Mouse (Mus musculus) midbrain, embryonic 11.5 days (tissue): ENCODE data around the gene Gm10719. TPM values are rescaled to one million over a fixed set of nuclear protein-coding genes. Genes with fewer than 3 reads are reported as not detected.
"Not testable (repeated sequence)": the region's sequence is repeated elsewhere in the genome, so short reads cannot be mapped to it uniquely, and the experiment has no call there.

ENCODE experiments used
- ATAC-seq: fragments of 200-750 bp; cut with Nextera tagmentation; 2 replicates; pipeline ENCODE4 v1.8.0; 2017; ENCODE audit warnings: moderate TSS enrichment, moderate library complexity; ENCODE audit not compliant: low FRiP score
- DNase-seq: peaks from one replicate; pipeline ENCODE4 v3.0.0; 2015; ENCODE audit warnings: low spot score; ENCODE audit errors: missing footprints
- H3K27ac ChIP-seq: fragments of 300-500 bp; sonication (generic); 2 replicates; pipeline ENCODE4 v1.5.1; 2014; ENCODE audit warnings: low read depth, low read length
- H3K27me3 ChIP-seq: fragments of 300-500 bp; sonication (generic); 2 replicates; pipeline ENCODE4 v1.6.1; 2014; ENCODE audit warnings: mild to moderate bottlenecking, low read length, moderate library complexity, mixed read lengths; ENCODE audit not compliant: control insufficient read depth, insufficient read depth
- H3K36me3 ChIP-seq: fragments of 300-500 bp; sonication (generic); 2 replicates; pipeline ENCODE4 v1.6.1; 2014; ENCODE audit warnings: mild to moderate bottlenecking, low read length, moderate library complexity, mixed read lengths; ENCODE audit not compliant: control insufficient read depth, insufficient read depth
- H3K4me1 ChIP-seq: fragments of 300-500 bp; sonication (generic); 2 replicates; pipeline ENCODE4 v1.6.1; 2014; ENCODE audit warnings: low read length; ENCODE audit not compliant: control insufficient read depth, insufficient read depth
- H3K4me2 ChIP-seq: fragments of 300-500 bp; sonication (generic); 2 replicates; pipeline ENCODE4 v1.6.1; 2014; ENCODE audit warnings: mild to moderate bottlenecking, moderate library complexity
- H3K4me3 ChIP-seq: fragments of 300-500 bp; sonication (generic); 2 replicates; pipeline ENCODE4 v1.5.1; 2014; ENCODE audit warnings: low read depth, low read length
- H3K9ac ChIP-seq: fragments of 300-500 bp; sonication (generic); 2 replicates; pipeline ENCODE4 v1.6.1; 2014; ENCODE audit warnings: low read length
- H3K9me3 ChIP-seq: fragments of 300-500 bp; sonication (generic); 2 replicates; pipeline ENCODE4 v1.6.1; 2016; ENCODE audit warnings: low read length; ENCODE audit not compliant: control insufficient read depth
- WGBS: fragments of 180-500 bp; shearing (Covaris S2); extraction: QIAGEN DNeasy Blood & Tissue Kit; methylation state at CpG from one replicate; pipeline ENCODE4 v1.1.7; 2014; 5-methylcytosine and 5-hydroxymethylcytosine counted together
- polyA plus RNA-seq: library from polyadenylated mRNA; unstranded; fragments of >200 nt; fragmentation: Nextera tagmentation; extraction: Ambion mirVana; gene quantifications from 2 replicates; pipeline ENCODE4 v1.2.1, GENCODE M21; 2014

Gene Gm10719
- polyA plus RNA-seq: 0.29 and 0.37 TPM in 2 replicates

DNA sequence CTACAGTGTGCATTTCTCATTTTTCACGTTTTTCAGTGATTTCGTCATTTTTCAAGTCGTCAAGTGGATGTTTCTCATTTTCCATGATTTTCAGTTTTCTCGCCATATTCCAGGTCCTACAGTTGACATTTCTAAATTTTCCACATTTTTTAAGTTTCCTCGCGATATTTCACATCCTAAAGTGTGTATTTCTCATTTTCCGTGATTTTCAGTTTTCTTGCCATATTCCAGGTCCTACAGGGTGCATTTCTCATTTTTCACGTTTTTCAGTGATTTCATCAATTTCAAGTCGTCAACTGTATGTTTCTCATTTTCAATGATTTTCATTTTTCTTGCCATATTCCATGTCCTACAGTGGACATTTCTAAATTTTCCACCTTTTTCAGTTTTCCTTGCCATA, at the start of gene Gm10719:
Gene Gm10719, plus strand, starts transcription at position 301 of the 400 bp plus-strand sequence.
- WGBS: no CpG with 5 or more reads among the region's 9 CpGs
- not testable (repeated sequence) for DNase-seq, H3K27me3 ChIP-seq, ATAC-seq, H3K36me3 ChIP-seq, H3K4me1 ChIP-seq, H3K9ac ChIP-seq, H3K9me3 ChIP-seq, H3K27ac ChIP-seq, H3K4me3 ChIP-seq, H3K4me2 ChIP-seq

DNA sequence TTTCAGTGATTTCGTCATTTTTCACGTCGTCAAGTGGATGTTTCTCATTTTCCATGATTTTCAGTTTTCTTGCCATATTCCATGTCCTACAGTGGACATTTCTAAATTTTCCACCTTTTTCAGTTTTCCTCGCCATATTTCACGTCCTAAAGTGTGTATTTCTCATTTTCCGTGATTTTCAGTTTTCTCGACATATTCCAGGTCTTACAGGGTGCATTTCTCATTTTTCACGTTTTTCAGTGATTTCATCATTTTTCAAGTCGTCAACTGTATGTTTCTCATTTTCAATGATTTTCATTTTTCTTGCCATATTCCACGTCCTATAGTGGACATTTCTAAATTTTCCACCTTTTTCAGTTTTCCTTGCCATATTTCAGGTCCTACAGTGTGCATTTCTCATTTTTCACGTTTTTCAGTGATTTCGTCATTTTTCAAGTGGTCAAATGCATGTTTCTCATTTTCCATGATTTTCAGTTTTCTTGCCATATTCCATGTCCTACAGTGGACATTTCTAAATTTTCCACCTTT, 16.7 kb upstream of the Gm10719 start, which contains the start of gene Gm10722:
Gene Gm10722, plus strand, starts transcription at position 478 of the 528 bp plus-strand sequence.
- H3K4me2 ChIP-seq: not testable (repeated sequence)
- 68% methylated on average over 12 of the region's 12 CpGs for WGBS

DNA sequence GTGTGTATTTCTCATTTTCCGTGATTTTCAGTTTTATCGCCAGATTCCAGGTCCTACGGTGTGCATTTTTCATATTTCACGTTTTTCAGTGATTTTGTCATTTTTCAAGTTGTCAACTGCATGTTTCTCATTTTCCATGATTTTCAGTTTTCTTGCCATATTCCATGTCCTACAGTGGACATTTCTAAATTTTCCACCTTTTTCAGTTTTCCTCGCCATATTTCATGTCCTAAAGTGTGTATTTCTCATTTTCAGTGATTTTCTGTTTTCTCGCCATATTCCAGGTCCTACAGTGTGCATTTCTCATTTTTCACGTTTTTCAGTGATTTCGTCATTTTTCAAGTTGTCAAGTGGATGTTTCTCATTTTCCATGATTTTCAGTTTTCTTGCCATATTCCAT, 16.2 kb upstream of the Gm10719 start:
- not testable (repeated sequence) for ATAC-seq, H3K4me1 ChIP-seq, H3K4me3 ChIP-seq, H3K27ac ChIP-seq, H3K36me3 ChIP-seq, H3K27me3 ChIP-seq, H3K9ac ChIP-seq, DNase-seq, H3K4me2 ChIP-seq, H3K9me3 ChIP-seq
- WGBS: 62% methylated on average over 8 of the region's 8 CpGs

More for the DNA sequence above, 16.7 kb upstream of the Gm10719 start, which contains the start of gene Gm10722:
- not testable (repeated sequence) for H3K36me3 ChIP-seq, H3K4me1 ChIP-seq, H3K27me3 ChIP-seq, H3K9me3 ChIP-seq, H3K9ac ChIP-seq, ATAC-seq, H3K4me3 ChIP-seq, H3K27ac ChIP-seq
- peak; percentile 93 for DNase-seq

DNA sequence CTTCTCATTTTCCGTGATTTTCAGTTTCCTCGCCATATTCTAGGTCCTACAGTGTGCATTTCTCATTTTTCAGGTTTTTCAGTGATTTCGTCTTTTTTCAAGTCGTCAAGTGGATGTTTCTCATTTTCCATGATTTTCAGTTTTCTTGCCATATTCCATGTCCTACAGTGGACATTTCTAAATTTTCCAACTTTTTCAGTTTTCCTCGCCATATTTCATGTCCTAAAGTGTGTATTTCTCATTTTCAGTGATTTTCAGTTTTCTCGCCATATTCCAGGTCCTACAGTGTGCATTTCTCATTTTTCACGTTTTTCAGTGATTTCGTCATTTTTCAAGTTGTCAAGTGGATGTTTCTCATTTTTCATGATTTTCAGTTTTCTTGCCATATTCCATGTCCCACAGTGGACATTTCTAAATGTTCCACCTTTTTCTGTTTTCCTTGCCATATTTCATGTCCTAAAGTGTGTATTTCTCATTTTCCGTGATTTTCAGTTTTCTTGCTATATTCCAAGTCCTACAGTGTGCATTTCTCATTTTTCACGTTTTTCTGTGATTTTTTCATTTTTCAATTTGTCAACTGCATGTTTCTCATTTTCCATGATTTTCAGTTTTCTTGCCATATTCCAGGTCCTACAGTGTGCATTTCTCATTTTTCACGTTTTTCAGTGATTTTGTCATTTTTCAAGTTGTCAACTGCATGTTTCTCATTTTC, 15.1 kb upstream of the Gm10719 start:
- H3K36me3 ChIP-seq, H3K4me3 ChIP-seq, H3K4me1 ChIP-seq, H3K4me2 ChIP-seq, H3K9me3 ChIP-seq, H3K9ac ChIP-seq, H3K27ac ChIP-seq, H3K27me3 ChIP-seq: not testable (repeated sequence)
- DNase-seq (peak; percentile 91), ATAC-seq (peak; percentile 87)
- WGBS: 59% methylated on average over 8 of the region's 11 CpGs

DNA sequence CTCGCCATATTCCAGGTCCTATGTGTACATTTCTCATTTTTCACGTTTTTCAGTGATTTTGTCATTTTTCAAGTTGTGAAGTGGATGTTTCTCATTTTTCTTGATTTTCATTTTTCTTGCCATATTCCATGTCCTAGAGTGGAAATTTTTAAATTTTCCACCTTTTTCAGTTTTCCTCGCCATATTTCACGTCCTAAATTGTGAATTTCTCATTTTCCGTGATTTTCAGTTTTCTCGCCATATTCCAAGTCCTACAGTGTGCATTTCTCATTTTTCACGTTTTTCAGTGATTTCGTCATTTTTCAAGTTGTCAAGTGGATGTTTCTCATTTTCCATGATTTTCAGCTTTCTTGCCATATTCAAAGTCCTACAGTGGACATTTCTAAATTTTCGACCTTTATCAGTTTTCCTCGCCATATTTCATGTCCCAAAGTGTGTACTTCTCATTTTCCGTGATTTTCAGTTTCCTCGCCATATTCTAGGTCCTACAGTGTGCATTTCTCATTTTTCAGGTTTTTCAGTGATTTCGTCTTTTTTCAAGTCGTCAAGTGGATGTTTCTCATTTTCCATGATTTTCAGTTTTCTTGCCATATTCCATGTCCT, 14.3 kb upstream of the Gm10719 start, which contains the start of gene Gm11168:
Gene Gm11168, plus strand, starts transcription at position 553 of the 603 bp plus-strand sequence.
- ATAC-seq, DNase-seq, H3K4me3 ChIP-seq, H3K27me3 ChIP-seq, H3K9ac ChIP-seq, H3K27ac ChIP-seq, H3K36me3 ChIP-seq, H3K4me2 ChIP-seq, H3K4me1 ChIP-seq, H3K9me3 ChIP-seq: not testable (repeated sequence)
- 72% methylated on average over 6 of the region's 14 CpGs for WGBS

DNA sequence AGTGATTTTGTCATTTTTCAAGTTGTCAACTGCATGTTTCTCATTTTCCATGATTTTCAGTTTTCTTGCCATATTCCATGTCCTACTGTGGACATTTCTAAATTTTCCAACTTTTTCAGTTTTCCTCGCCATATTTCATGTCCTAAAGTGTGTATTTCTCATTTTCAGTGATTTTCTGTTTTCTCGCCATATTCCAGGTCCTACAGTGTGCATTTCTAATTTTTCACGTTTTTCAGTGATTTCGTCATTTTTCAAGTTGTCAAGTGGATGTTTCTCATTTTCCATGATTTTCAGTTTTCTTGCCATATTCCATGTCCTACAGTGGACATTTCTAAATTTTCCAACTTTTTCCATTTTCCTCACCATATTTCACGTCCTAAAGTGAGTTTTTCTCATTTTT, 11.0 kb upstream of the Gm10719 start:
- not testable (repeated sequence) for H3K4me2 ChIP-seq, H3K27ac ChIP-seq, H3K9me3 ChIP-seq, H3K4me1 ChIP-seq, H3K4me3 ChIP-seq, H3K36me3 ChIP-seq, H3K27me3 ChIP-seq, DNase-seq, H3K9ac ChIP-seq, ATAC-seq
- WGBS: 85% methylated on average over 1 of the region's 5 CpGs

DNA sequence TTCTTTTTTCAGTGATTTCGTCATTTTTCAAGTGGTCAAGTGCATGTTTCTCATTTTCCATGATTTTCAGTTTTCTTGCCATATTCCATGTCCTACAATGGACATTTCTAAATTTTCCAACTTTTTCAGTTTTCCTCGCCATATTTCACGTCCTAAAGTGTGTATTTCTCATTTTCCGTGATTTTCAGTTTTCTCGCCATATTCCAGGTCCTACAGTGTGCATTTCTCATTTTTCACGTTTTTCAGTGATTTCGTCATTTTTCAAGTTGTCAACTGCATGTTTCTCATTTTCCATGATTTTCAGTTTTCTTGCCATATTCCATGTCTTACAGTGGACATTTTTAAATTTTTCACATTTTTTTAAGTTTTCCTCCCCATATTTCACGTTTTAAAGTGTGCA, 10.6 kb upstream of the Gm10719 start:
- H3K9me3 ChIP-seq, H3K27me3 ChIP-seq, DNase-seq, H3K36me3 ChIP-seq, H3K4me2 ChIP-seq, H3K9ac ChIP-seq, H3K27ac ChIP-seq, H3K4me1 ChIP-seq, H3K4me3 ChIP-seq: not testable (repeated sequence)
- ATAC-seq: peak; percentile 81
- WGBS: 69% methylated on average over 7 of the region's 8 CpGs

DNA sequence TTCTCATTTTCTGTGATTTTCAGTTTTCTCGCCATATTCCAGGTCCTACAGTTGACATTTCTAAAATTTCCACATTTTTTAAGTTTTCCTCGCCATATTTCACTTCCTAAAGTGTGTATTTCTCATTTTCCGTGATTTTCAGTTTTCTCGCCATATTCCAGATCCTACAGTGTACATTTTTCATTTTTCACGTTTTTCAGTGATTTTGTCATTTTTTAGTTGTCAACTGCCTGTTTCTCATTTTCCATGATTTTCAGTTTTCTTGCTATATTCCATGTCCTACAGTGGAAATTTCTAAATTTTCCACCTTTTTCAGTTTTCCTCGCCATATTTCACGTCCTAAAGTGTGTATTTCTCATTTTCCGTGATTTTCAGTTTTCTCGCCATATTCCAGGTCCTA, 9.9 kb upstream of the Gm10719 start:
- H3K27ac ChIP-seq, H3K36me3 ChIP-seq, H3K9ac ChIP-seq, H3K4me3 ChIP-seq, H3K4me1 ChIP-seq, H3K9me3 ChIP-seq, H3K4me2 ChIP-seq, H3K27me3 ChIP-seq: not testable (repeated sequence)
- ATAC-seq (peak; percentile 31; the same call in 1 of the 2 replicates), DNase-seq (peak; percentile 90)
- WGBS: 79% methylated on average over 7 of the region's 9 CpGs

DNA sequence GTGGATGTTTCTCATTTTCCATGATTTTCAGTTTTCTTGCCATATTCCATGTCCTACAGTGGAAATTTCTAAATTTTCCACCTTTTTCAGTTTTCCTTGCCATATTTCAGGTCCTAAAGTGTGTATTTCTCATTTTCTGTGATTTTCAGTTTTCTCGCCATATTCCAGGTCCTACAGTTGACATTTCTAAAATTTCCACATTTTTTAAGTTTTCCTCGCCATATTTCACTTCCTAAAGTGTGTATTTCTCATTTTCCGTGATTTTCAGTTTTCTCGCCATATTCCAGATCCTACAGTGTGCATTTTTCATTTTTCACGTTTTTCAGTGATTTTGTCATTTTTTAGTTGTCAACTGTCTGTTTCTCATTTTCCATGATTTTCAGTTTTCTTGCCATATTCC, 7.9 kb upstream of the Gm10719 start:
- H3K27me3 ChIP-seq, H3K27ac ChIP-seq, H3K4me1 ChIP-seq, H3K9ac ChIP-seq, H3K4me3 ChIP-seq, DNase-seq, H3K36me3 ChIP-seq, H3K4me2 ChIP-seq, H3K9me3 ChIP-seq: not testable (repeated sequence)
- WGBS: no CpG with 5 or more reads among the region's 5 CpGs
- peak; percentile 60 for ATAC-seq
